Mouse (Mus musculus): Measurements from ENCODE around the gene Vwa7. TPM values are rescaled to one million over a fixed set of nuclear protein-coding genes. Genes with fewer than 3 reads are reported as not detected.
A peak's percentile ranks its signal among the peaks of the same experiment; 100 is the strongest.

The Vwa7 gene
- total and polyA plus RNA-seq, 2 experiments from 2014 or later, result 0.08 to 0.14 TPM

- ATAC-seq (no peak), DNase-seq (no peak)
- H3K9me3 ChIP-seq (ENCODE audit: low read length), result no peaks in the 10 kb centered on the region
- no peak overlapping the region for H3K9ac ChIP-seq
- no peak overlapping the region for H3K27ac ChIP-seq (ENCODE audit: low read depth, low read length)
- H3K36me3 ChIP-seq (ENCODE audit: insufficient read depth), result no peaks in the 10 kb centered on the region
- no peaks in the 10 kb centered on the region for H3K27me3 ChIP-seq (ENCODE audit: insufficient read depth, low read length)
- WGBS, result 63% methylated on average over 1 of the region's 1 CpGs
- TF ChIP-seq CTCF (IDR thresholded peaks at IDR 0.05; ENCODE audit: low read depth), result no peak
- no peak overlapping the region for H3K4me2 ChIP-seq (ENCODE audit: low read depth)
- H3K4me3 ChIP-seq (ENCODE audit: low read depth, low read length), result no peak overlapping the region
- peaks cover 12% of the 10 kb centered on the region; the same call in 1 of the 2 replicates for H3K4me1 ChIP-seq (ENCODE audit: insufficient read depth)
These were observed 31.3 kb downstream of the Vwa7 start for GRCm38 (mm10) chr17:35047688-35048087.

DNA sequence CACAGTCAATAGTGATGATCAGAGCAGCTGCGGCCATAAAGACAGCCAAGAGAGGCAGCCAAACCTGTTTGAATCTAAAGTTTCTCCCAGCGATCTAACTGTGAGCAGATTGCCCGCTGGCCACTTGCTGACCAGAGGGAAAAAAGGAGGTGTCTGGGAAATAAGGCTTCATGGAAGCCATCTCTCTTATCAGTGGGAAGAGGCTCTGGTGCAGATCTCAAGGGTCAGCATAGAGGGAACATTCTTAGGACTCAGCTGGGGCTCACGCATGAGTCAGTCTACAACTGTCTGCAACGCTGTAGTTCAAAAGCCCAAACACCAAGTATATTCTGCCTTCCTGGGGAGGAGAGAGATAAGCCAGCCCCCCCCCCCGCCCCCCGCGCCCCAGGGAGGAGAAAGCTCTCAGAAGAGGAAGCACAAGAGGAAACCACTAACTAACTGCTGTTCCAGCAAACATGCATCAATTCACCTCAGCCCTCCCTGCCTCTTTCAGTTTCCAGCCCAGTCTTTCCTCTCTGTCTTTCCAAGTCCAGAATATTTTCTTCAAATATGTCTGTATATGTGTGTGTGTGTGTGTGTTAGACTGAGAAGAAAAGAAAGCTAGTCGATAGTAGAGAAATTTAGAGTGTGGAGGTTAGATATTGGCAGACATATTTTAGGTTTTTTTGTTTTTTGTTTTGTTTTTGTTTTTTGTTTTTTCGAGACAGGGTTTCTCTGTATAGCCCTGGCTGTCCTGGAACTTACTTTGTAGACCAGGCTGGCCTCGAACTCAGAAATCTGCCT, 32.0 kb downstream of the Vwa7 start:
- no peak for TF ChIP-seq CTCF (IDR thresholded peaks at IDR 0.05; ENCODE audit: low read depth)
- H3K36me3 ChIP-seq (ENCODE audit: insufficient read depth), result no peaks in the 10 kb centered on the region
- ATAC-seq, result no peak
- no peaks in the 10 kb centered on the region for H3K9me3 ChIP-seq (ENCODE audit: low read length)
- DNase-seq, result no peak
- H3K4me2 ChIP-seq (ENCODE audit: low read depth), result no peak overlapping the region
- H3K9ac ChIP-seq, result no peak overlapping the region
- H3K27me3 ChIP-seq (ENCODE audit: insufficient read depth, low read length), result no peaks in the 10 kb centered on the region
- 48% methylated on average over 11 of the region's 11 CpGs for WGBS
- no peak overlapping the region for H3K27ac ChIP-seq (ENCODE audit: low read depth, low read length)
- no peak overlapping the region for H3K4me3 ChIP-seq (ENCODE audit: low read depth, low read length)
- H3K4me1 ChIP-seq (ENCODE audit: insufficient read depth), result peaks cover 12% of the 10 kb centered on the region; the same call in 1 of the 2 replicates

DNA sequence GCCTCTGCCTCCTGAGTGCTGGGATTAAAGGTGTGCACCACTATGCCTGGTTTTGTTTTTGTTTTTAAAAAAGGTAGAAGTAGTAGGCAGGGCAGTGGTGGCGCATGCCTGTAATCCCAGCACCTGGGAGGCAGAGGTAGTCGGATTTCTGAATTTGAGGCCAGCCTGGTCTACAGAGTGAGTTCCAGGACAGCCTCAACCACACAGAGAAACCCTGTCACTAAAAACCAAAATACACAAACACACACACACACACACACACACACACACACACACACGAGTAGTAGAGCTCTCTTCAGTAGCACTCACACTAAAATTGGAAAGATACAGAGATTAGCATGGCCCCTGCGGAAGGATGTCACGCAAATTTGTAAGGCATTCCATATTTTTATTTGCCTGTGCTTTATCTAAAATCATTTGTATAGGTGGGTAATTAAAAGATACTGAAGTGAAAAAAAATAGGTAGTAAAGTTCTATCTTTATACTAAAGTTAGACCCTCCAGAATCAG, 32.6 kb downstream of the Vwa7 start:
- no peak for ATAC-seq
- no peak overlapping the region for H3K4me3 ChIP-seq (ENCODE audit: low read depth, low read length)
- DNase-seq, result no peak
- peaks cover 12% of the 10 kb centered on the region; the same call in 1 of the 2 replicates for H3K4me1 ChIP-seq (ENCODE audit: insufficient read depth)
- no peak overlapping the region for H3K27ac ChIP-seq (ENCODE audit: low read depth, low read length)
- 0 out of 2 replicates have a peak, but pooled peaks cover 2% of the 10 kb centered on the region for H3K36me3 ChIP-seq (ENCODE audit: insufficient read depth)
- no peak overlapping the region for H3K9ac ChIP-seq
- 78% methylated on average over 5 of the region's 5 CpGs for WGBS
- no peaks in the 10 kb centered on the region for H3K9me3 ChIP-seq (ENCODE audit: low read length)
- H3K27me3 ChIP-seq (ENCODE audit: insufficient read depth, low read length), result no peaks in the 10 kb centered on the region
- H3K4me2 ChIP-seq (ENCODE audit: low read depth), result no peak overlapping the region
- TF ChIP-seq CTCF (IDR thresholded peaks at IDR 0.05; ENCODE audit: low read depth), result no peak

DNA sequence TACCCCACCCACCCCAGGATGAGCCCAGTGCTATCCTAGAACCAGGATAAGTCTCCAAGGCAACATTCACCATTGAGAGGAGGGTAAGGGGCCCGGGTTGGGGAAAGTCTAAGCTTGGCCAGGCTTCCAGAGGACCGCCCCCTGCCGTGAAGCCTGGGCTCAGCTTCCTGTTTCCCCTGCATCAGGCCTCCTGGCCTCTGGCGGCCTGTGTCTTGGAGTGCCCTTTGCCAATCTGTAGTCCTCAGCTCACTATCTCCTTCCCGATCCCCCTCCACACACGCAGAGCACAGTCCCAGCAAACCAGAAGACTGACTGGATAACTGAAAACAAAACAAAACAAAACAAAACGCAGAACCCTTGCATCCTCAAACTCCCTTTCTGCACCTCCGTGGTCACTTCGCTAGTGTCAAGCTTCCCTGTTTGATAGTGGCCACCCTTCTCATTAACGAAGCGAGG, 33.2 kb downstream of the Vwa7 start, which contains the start of gene Clic1:
Gene Clic1 (plus strand): TSS at position 406 of the 456 bp plus-strand sequence.
- no peaks in the 10 kb centered on the region for H3K9me3 ChIP-seq (ENCODE audit: low read length)
- peak within 1 kb of the TSS; percentile 36 for H3K4me3 ChIP-seq (ENCODE audit: low read depth, low read length)
- H3K36me3 ChIP-seq (ENCODE audit: insufficient read depth), result 0 out of 2 replicates have a peak, but pooled peaks cover 5% of the 10 kb centered on the region
- TF ChIP-seq CTCF (IDR thresholded peaks at IDR 0.05; ENCODE audit: low read depth), result no peak
- H3K4me2 ChIP-seq (ENCODE audit: low read depth), result peak within 1 kb of the TSS; percentile 59
- peak within 1 kb of the TSS; percentile 77 for H3K27ac ChIP-seq (ENCODE audit: low read depth, low read length)
- peaks cover 12% of the 10 kb centered on the region; the same call in 1 of the 2 replicates for H3K4me1 ChIP-seq (ENCODE audit: insufficient read depth)
- no peaks in the 10 kb centered on the region for H3K27me3 ChIP-seq (ENCODE audit: insufficient read depth, low read length)
- 2% methylated on average over 11 of the region's 11 CpGs for WGBS
- no peak for DNase-seq
- peak within 1 kb of the TSS; percentile 48 for H3K9ac ChIP-seq
- no peak for ATAC-seq

GRCm38 (mm10) chr17:35050126-35050750, 33.9 kb downstream of the Vwa7 start:
- DNase-seq, result no peak
- Histone ChIP-seq H3K4me2 (ENCODE audit: low read depth) (peak overlapping the region; percentile 59), H3K4me1 (ENCODE audit: insufficient read depth) (peaks cover 12% of the 10 kb centered on the region; the same call in 1 of the 2 replicates), H3K27ac (ENCODE audit: low read depth, low read length) (peak overlapping the region; percentile 77), H3K27me3 (ENCODE audit: insufficient read depth, low read length) (no peaks in the 10 kb centered on the region), H3K4me3 (ENCODE audit: low read depth, low read length) (peak overlapping the region; percentile 36), H3K9ac (peak overlapping the region; percentile 48), H3K9me3 (ENCODE audit: low read length) (no peaks in the 10 kb centered on the region), H3K36me3 (ENCODE audit: insufficient read depth) (0 out of 2 replicates have a peak, but pooled peaks cover 5% of the 10 kb centered on the region)
- TF ChIP-seq CTCF (IDR thresholded peaks at IDR 0.05; ENCODE audit: low read depth), result no peak
- 3% methylated on average over 26 of the region's 27 CpGs for WGBS
- no peak for ATAC-seq

DNA sequence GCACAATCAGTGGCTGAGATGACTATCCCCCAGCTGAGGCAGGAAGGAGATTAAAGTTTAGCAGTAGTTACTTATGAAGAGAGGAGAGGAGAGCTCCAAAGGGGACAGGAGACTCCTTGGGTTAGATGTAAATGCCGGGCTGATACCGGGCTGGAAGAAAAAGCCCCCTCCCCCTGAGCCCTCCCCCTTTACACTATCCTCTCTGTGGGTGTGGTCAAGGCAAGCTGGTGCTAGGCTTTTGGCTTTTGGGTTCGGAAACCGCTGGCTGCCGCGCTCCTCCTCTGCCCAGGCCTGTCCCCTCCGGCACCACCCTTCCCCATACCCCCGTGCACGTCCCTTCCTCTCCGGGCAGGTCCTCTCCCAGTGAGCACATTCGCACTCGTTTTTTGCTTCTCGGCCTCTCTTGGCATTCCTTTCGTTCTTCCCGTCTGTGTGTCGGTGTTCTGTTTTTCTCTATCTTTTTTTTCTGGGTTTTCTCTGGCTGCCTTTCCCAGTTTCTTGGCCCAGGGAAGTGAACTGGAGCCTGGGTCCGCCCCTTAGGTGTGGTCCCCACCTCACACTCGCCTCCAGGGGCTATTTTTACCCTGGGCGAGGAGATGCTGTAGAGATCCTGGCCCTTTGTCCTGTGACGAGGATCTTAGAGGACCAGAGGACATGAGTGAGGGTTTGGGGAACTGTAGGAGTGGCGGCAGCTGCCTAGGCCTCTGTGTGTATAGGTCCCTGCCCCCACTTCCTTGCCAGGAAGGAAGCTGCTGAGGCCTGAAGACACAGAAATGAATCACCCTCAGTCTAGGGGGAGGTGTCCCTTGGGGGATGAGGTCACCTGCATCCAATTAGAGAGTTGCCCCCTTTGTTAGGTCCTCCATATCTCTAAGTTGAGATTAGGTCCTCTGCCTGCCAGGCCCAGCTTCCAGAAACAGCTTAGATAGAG, 35.0 kb downstream of the Vwa7 start:
- Histone ChIP-seq H3K9me3 (ENCODE audit: low read length) (no peaks in the 10 kb centered on the region), H3K4me3 (ENCODE audit: low read depth, low read length) (peak overlapping the region; percentile 25), H3K36me3 (ENCODE audit: insufficient read depth) (0 out of 2 replicates have a peak, but pooled peaks cover 5% of the 10 kb centered on the region), H3K27me3 (ENCODE audit: insufficient read depth, low read length) (no peaks in the 10 kb centered on the region), H3K9ac (peak overlapping the region; percentile 43), H3K27ac (ENCODE audit: low read depth, low read length) (peak overlapping the region; percentile 65), H3K4me2 (ENCODE audit: low read depth) (peak overlapping the region; percentile 59), H3K4me1 (ENCODE audit: insufficient read depth) (peaks cover 7% of the 10 kb centered on the region; the same call in 1 of the 2 replicates)
- TF ChIP-seq CTCF (IDR thresholded peaks at IDR 0.05; ENCODE audit: low read depth), result no peak
- WGBS, result 4% methylated on average over 21 of the region's 21 CpGs
- peak; percentile 63 for ATAC-seq
- DNase-seq, result peak; percentile 60

All from forebrain, postnatal 0 days (tissue).